Mouse (Mus musculus): ENCODE measurements around the gene Gm7030.
"Not testable (repeated sequence)": the region's sequence is repeated elsewhere in the genome, so short reads cannot be mapped to it uniquely, and the experiment has no call there.

Gm7030 gene

GRCm38 (mm10) chr17:36083266-36083869, 45.9 kb downstream of the Gm7030 start:
- no peak for ATAC-seq (ENCODE audit: insufficient number of reproducible peaks, low FRiP score, low TSS enrichment)

DNA sequence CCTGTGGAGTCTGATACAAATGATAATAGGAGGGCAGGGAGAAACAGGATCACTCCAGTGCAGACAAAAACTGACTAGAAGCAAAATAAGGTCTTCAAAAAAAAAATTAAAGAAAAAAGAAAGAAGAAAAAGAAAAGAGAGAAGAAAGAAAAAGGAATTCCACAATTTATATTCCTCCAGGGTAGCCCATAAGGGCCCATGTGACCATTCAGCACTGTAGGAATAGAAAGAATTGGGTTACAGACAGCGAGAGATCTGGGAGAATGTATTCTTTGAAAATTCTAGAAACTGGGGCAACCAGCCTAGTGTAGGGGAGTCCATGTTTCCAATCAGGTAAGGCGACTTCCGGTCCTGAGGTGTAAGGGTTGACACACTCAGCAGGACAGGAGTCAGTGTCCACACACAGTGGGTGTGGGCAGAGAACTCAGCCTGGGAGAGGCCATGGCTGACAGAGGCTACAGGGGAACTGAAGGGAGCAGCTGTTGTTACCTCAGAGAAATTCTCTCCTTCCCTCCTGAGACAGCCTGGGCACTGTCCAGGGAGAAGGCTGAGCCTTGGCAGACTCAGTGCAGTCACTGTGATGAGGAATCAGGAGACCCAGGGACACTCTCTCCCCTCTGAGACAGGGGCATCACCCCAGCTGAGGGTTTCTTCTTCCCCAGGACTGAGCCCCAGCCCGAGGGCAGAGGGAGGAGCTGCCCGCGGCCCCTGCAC, 46.5 kb downstream of the Gm7030 start:
- ATAC-seq (ENCODE audit: insufficient number of reproducible peaks, low FRiP score, low TSS enrichment): not testable (repeated sequence)

DNA sequence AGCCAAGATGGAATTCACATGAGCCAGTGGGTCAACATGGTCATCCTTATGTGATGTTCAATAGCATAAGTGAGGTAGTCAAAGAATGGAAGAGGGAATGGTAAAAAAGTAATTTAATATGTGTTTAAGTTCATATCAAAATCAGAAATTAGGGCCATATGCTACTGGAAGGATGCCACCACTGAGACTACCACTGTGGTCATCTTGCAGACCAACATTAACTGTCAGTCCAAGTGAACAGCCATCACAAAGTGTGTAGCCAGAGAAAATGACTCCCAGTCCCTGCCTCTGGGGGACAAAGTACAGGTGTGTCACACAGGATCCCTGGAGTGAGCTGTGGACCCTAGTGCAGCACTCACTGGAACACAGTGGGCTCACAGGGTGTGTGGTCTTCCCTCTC, 47.3 kb downstream of the Gm7030 start:
- ATAC-seq (ENCODE audit: insufficient number of reproducible peaks, low FRiP score, low TSS enrichment): not testable (repeated sequence)

- ATAC-seq (ENCODE audit: insufficient number of reproducible peaks, low FRiP score, low TSS enrichment): no peak
Observed at GRCm38 (mm10) chr17:36060829-36061228, 68.4 kb downstream of the Gm7030 start.

All from cerebellum, adult (tissue).